Mouse (Mus musculus) intestine, postnatal 0 days (tissue): ENCODE results near the gene Rnd2. TPM values are rescaled to one million over a fixed set of nuclear protein-coding genes. Genes with fewer than 3 reads are reported as not detected.

ENCODE experiments used
- ATAC-seq: fragments of 200-750 bp; cut with Nextera tagmentation; 2 replicates; pipeline ENCODE4 v1.8.0; 2017; ENCODE audit warnings: mild to moderate bottlenecking, moderate TSS enrichment, moderate library complexity
- H3K27ac ChIP-seq: fragments of 300-500 bp; sonication (generic); 2 replicates; pipeline ENCODE4 v1.5.1; 2014; ENCODE audit warnings: mild to moderate bottlenecking, low read depth, low read length, moderate library complexity
- H3K27me3 ChIP-seq: fragments of 300-500 bp; sonication (generic); replicated peaks from 2 replicates; pipeline ENCODE4 v1.6.1; 2014; ENCODE audit warnings: low read length, mixed read lengths; ENCODE audit not compliant: control insufficient read depth, insufficient read depth
- H3K36me3 ChIP-seq: fragments of 300-500 bp; sonication (generic); 2 replicates; pipeline ENCODE4 v1.6.1; 2014; ENCODE audit warnings: mild to moderate bottlenecking, moderate library complexity; ENCODE audit not compliant: control insufficient read depth, insufficient read depth
- H3K4me1 ChIP-seq: fragments of 300-500 bp; sonication (generic); replicated peaks from 2 replicates; pipeline ENCODE4 v1.6.1; 2014; ENCODE audit warnings: antibody characterized with exemption, low read length, mixed read lengths; ENCODE audit not compliant: control insufficient read depth, insufficient read depth
- H3K4me2 ChIP-seq: fragments of 300-500 bp; sonication (generic); replicated peaks from 2 replicates; pipeline ENCODE4 v1.6.1; 2014; ENCODE audit warnings: low read depth, mild to moderate bottlenecking, moderate library complexity
- H3K4me3 ChIP-seq: fragments of 300-500 bp; sonication (generic); 2 replicates; pipeline ENCODE4 v1.5.1; 2014; ENCODE audit warnings: low read depth, low read length
- H3K9ac ChIP-seq: fragments of 300-500 bp; sonication (generic); 2 replicates; pipeline ENCODE4 v1.6.1; 2014; ENCODE audit warnings: mild to moderate bottlenecking, low read depth, low read length
- H3K9me3 ChIP-seq: fragments of 300-500 bp; sonication (generic); 2 replicates; pipeline ENCODE4 v1.6.1; 2016; ENCODE audit warnings: mixed run types; ENCODE audit not compliant: control insufficient read depth
- CTCF ChIP-seq: sonication (generic); IDR thresholded peaks from 2 replicates; pipeline ENCODE4 v1.5.1; 2016; ENCODE audit warnings: low read depth, mild to moderate bottlenecking, control low read depth, antibody characterized with exemption, moderate library complexity
- WGBS: fragments of 180-500 bp; shearing (Covaris S2); extraction: QIAGEN DNeasy Blood & Tissue Kit; methylation state at CpG from one replicate; pipeline ENCODE4 v1.1.7; 2014; 5-methylcytosine and 5-hydroxymethylcytosine counted together
- polyA plus RNA-seq: library from polyadenylated mRNA; unstranded; fragments of >200 nt; fragmentation: Nextera tagmentation; extraction: Ambion mirVana; gene quantifications from 2 replicates; pipeline ENCODE4 v1.2.1, GENCODE M21; 2015

The Rnd2 gene
- polyA plus RNA-seq, 1 experiment from 2014 or later = 27.8 TPM

DNA sequence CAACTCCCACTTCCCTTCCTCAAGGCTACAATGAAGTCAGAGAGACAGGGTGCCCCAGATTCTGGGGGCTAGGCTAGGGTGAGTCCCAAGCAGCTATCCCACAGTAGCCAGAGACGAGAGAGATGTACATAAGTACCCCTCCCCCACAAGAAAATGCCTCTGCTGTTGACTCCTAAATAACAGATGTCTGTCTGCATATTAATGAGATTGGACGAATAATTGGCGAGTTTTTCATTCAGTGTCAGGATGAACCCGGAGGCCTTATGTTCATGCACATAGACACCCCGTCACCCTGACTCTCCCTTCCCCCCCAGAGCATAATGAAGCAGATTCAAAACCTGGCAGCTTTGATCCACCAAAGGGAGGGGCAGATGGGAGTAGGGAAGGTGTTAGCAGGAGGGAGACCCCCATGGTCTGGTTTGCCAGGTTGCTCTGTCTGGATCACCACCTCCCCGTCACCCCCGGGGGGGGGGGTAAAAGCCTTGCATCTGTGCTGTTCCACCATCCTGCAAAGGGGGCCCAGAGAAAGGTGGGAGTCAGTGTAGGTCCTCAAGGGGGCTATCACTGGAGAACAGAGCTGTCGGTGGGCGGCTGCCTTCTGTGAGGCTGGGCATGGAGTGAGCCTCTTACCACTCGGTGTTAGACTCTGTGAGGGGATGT is 12.9 kb downstream of the Rnd2 start:
- Histone ChIP-seq H3K27ac (no peak overlapping the region), H3K9me3 (no peaks in the 10 kb centered on the region), H3K4me1 (0 out of 2 replicates have a peak, but pooled peaks cover 5% of the 10 kb centered on the region), H3K36me3 (no peaks in the 10 kb centered on the region), H3K4me3 (no peak overlapping the region), H3K9ac (no peak overlapping the region), H3K27me3 (no peaks in the 10 kb centered on the region), H3K4me2 (no peak overlapping the region)
- no peak for TF ChIP-seq CTCF
- 77% methylated on average over 10 of the region's 10 CpGs for WGBS
- ATAC-seq = no peak

DNA sequence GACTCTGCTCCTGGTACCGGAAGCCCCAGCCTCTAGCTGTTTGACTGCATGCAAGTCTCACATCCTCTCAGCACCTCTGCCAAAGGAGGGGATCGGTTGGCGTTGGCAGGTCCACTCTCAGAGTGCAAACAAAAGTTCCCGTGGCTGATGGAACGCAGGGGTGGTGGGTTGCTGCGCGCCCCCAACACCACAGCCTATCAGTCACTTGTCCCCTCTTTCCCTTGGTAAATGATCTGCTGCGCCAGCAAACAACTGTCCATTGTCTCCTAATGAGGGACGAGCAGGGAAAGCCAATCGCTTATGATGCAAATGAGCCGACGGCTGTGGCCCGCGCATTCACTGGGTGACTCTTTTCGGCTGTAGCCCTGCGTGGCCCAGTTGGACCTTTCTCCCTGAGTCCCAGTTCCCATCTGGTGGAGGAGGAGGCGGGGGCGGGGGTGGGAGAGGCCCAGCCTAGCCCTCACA is 14.4 kb downstream of the Rnd2 start:
- WGBS = 10% methylated on average over 18 of the region's 18 CpGs
- H3K4me2 ChIP-seq = peak overlapping the region; percentile 52
- ATAC-seq = no peak
- no peaks in the 10 kb centered on the region for H3K36me3 ChIP-seq
- H3K27ac ChIP-seq = peak overlapping the region; percentile 5; the same call in 1 of the 2 replicates
- H3K27me3 ChIP-seq = no peaks in the 10 kb centered on the region
- no peaks in the 10 kb centered on the region for H3K9me3 ChIP-seq
- no peak overlapping the region; the same call in 1 of the 2 replicates for H3K4me3 ChIP-seq
- H3K9ac ChIP-seq = no peak overlapping the region
- H3K4me1 ChIP-seq = 0 out of 2 replicates have a peak, but pooled peaks cover 5% of the 10 kb centered on the region
- no peak for TF ChIP-seq CTCF

DNA sequence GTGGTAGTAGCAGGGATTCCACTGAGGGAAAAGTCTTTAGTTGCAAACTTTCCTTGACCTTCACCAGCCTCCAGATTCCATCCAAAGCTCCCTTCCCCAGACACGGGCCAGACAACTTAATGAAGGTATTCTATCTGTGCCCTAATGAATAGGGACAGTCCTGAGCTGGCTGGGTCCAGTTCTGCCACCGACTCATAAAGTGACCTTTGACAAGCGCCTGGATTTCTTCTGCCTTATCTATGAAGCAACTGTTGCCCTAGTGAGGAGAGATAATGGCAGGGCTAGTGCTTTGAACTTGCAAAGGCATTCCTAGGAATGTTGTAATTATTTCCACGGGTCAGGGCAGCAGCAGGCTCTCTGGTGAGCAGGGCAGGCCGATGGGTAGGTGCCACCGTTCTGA is 16.1 kb downstream of the Rnd2 start:
- ATAC-seq = peak; percentile 87
- no peak overlapping the region for H3K9ac ChIP-seq
- H3K4me3 ChIP-seq = no peak overlapping the region
- no peaks in the 10 kb centered on the region for H3K36me3 ChIP-seq
- H3K27me3 ChIP-seq = no peaks in the 10 kb centered on the region
- 9% methylated on average over 6 of the region's 6 CpGs for WGBS
- TF ChIP-seq CTCF = no peak
- peak overlapping the region; percentile 74 for H3K27ac ChIP-seq
- no peak overlapping the region for H3K4me2 ChIP-seq
- no peaks in the 10 kb centered on the region for H3K9me3 ChIP-seq
- H3K4me1 ChIP-seq = 0 out of 2 replicates have a peak, but pooled peaks cover 7% of the 10 kb centered on the region

DNA sequence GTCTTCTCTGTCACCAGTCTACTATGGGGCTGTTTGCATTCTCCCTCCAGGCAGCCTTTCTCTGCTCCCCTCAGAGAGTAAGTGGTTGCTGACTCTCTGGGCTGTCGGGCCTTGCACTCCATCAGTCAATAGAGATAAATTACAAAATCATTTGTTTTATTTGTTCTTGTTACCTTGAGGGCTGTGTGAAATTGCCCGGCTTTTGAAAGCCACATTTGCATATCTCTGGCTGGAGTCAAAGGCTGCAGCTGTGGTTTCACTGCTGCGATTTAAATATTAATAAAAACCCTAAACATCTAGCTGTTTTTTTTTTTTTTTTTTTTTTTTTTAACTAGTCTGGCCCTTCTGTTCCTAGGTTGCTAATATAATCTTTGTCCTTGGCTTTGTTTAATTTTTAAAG is 19.0 kb downstream of the Rnd2 start:
- H3K36me3 ChIP-seq = peaks cover 12% of the 10 kb centered on the region; the same call in 1 of the 2 replicates
- H3K4me1 ChIP-seq = 0 out of 2 replicates have a peak, but pooled peaks cover 5% of the 10 kb centered on the region
- no peak for ATAC-seq
- no peak overlapping the region for H3K9ac ChIP-seq
- TF ChIP-seq CTCF = no peak
- WGBS = 21% methylated on average over 3 of the region's 3 CpGs
- no peak overlapping the region for H3K27ac ChIP-seq
- no peaks in the 10 kb centered on the region for H3K27me3 ChIP-seq
- H3K4me2 ChIP-seq = no peak overlapping the region
- no peaks in the 10 kb centered on the region for H3K9me3 ChIP-seq
- H3K4me3 ChIP-seq = no peak overlapping the region

DNA sequence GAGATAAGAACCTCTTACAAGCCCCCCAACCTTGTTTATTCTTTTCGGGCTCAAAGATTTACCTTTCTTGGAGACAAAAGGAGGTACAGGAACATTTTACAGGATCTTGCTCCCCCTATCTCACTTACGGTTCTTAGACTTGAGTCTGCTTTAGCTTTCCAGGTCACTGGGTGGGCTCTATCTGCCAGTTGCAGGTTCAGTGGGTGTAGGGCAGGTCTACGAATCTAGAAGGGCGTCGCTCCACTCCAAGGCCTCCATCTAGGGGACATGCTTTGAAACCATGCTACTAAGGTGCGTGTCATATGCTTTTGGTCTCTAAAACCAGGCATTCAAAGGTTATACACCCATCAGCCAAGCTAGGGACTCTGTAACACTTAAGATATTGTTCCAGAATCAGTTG is 19.4 kb downstream of the Rnd2 start:
- Histone ChIP-seq H3K9me3 (no peaks in the 10 kb centered on the region), H3K4me3 (no peak overlapping the region), H3K9ac (no peak overlapping the region), H3K36me3 (peaks cover 12% of the 10 kb centered on the region; the same call in 1 of the 2 replicates), H3K27ac (no peak overlapping the region), H3K4me1 (0 out of 2 replicates have a peak, but pooled peaks cover 4% of the 10 kb centered on the region), H3K27me3 (no peaks in the 10 kb centered on the region), H3K4me2 (no peak overlapping the region)
- no peak for TF ChIP-seq CTCF
- 53% methylated on average over 6 of the region's 6 CpGs for WGBS
- ATAC-seq = no peak

DNA sequence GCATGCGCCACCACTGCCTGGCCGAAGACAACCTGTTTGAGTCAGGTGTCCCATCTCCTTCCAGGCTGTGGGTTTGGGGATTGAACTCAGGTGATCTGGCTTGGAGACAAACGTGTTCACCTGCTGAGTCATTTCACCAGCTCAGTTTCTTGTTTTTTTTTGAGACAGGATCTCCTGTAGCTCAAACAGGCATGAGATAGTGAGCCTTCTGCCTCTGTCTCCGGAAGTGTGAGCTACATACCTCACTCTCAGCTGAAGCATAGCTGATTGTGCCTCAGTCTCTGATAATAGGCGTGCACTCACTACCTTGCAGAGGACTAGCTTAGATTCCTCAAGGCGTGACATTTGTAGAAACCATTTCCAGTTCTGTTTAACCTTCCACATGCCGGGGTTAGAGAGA is 20.0 kb downstream of the Rnd2 start:
- WGBS = 65% methylated on average over 7 of the region's 7 CpGs
- Histone ChIP-seq H3K4me2 (no peak overlapping the region), H3K27ac (no peak overlapping the region), H3K36me3 (peaks cover 17% of the 10 kb centered on the region; the same call in 1 of the 2 replicates), H3K4me1 (0 out of 2 replicates have a peak, but pooled peaks cover 2% of the 10 kb centered on the region), H3K9ac (no peak overlapping the region), H3K9me3 (no peaks in the 10 kb centered on the region), H3K4me3 (no peak overlapping the region), H3K27me3 (no peaks in the 10 kb centered on the region)
- no peak for ATAC-seq
- no peak for TF ChIP-seq CTCF
